Mouse (Mus musculus) embryonic facial prominence, embryonic 11.5 days (tissue): ENCODE results near the gene Grtp1. TPM values are rescaled to one million over a fixed set of nuclear protein-coding genes. Genes with fewer than 3 reads are reported as not detected.

Experiments used
- ATAC-seq: fragments of 200-750 bp; cut with Nextera tagmentation; replicated peaks from 2 replicates; pipeline ENCODE4 v1.8.0; 2017; ENCODE audit warnings: low read depth; ENCODE audit not compliant: insufficient number of reproducible peaks, low FRiP score, low TSS enrichment
- DNase-seq: peaks from one replicate; pipeline ENCODE4 v3.0.0-alpha.2; 2015; ENCODE audit warnings: low spot score
- H3K27ac ChIP-seq: fragments of 300-500 bp; sonication (generic); replicated peaks from 2 replicates; pipeline ENCODE4 v1.5.1; 2014; ENCODE audit warnings: mild to moderate bottlenecking, low read depth, low read length, control low read depth
- H3K27me3 ChIP-seq: fragments of 300-500 bp; sonication (generic); 2 replicates; pipeline ENCODE4 v1.6.1; 2014; ENCODE audit warnings: mild to moderate bottlenecking, low read length, moderate library complexity, mixed read lengths; ENCODE audit not compliant: control insufficient read depth, insufficient read depth
- H3K36me3 ChIP-seq: fragments of 300-500 bp; sonication (generic); replicated peaks from 2 replicates; pipeline ENCODE4 v1.6.1; 2014; ENCODE audit warnings: low read depth, mild to moderate bottlenecking, low read length, moderate library complexity, mixed read lengths; ENCODE audit not compliant: control insufficient read depth, insufficient read depth
- H3K4me1 ChIP-seq: fragments of 300-500 bp; sonication (generic); 2 replicates; pipeline ENCODE4 v1.6.1; 2014; ENCODE audit warnings: low read length, mixed read lengths; ENCODE audit not compliant: control insufficient read depth, insufficient read depth
- H3K4me2 ChIP-seq: fragments of 300-500 bp; sonication (generic); 2 replicates; pipeline ENCODE4 v1.6.1; 2014; ENCODE audit warnings: low read depth, mild to moderate bottlenecking, control low read depth, low read length, moderate library complexity
- H3K4me3 ChIP-seq: fragments of 300-500 bp; sonication (generic); 2 replicates; pipeline ENCODE4 v1.5.1; 2014; ENCODE audit warnings: low read depth, low read length, control low read depth
- H3K9ac ChIP-seq: fragments of 300-500 bp; sonication (generic); replicated peaks from 2 replicates; pipeline ENCODE4 v1.6.1; 2014; ENCODE audit warnings: mild to moderate bottlenecking, control low read depth, low read length
- H3K9me3 ChIP-seq: fragments of 300-500 bp; sonication (generic); replicated peaks from 2 replicates; pipeline ENCODE4 v1.6.1; 2016; ENCODE audit warnings: mild to moderate bottlenecking, low read length, inconsistent platforms, mixed read lengths; ENCODE audit not compliant: control insufficient read depth
- WGBS: fragments of 180-500 bp; shearing (Covaris S2); extraction: QIAGEN DNeasy Blood & Tissue Kit; methylation state at CpG from one replicate; pipeline ENCODE4 v1.1.7; 2014; 5-methylcytosine and 5-hydroxymethylcytosine counted together
- polyA plus RNA-seq: library from polyadenylated mRNA; unstranded; fragments of >200 nt; fragmentation: Nextera tagmentation; extraction: Ambion mirVana; gene quantifications from 2 replicates; pipeline ENCODE4 v1.2.1, GENCODE M21; 2014

The Grtp1 gene
- polyA plus RNA-seq, 1 experiment from 2014 or later, result 14.5 TPM

DNA sequence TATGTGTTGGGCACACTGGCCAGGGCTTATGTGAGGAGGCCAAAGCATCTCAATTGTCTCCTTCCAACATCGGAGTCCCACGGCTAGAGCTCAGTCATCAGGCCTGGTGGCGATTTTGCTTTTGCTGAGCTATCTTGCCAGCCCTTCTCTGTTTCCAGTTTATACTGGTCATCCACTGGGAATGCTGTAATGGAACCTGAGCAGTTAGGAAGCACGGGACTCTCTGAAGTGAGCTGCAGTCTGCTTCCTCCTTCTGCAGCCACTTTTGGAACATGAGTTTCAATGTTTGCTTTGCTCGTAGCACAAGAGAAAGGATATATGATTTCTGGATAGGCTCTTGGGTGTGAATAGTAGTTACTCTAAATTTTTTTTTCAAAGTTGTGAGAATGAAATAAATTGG, 36.1 kb downstream of the Grtp1 start:
- no peak overlapping the region for H3K9ac ChIP-seq
- H3K36me3 ChIP-seq, result 0 out of 2 replicates have a peak, but pooled peaks cover 3% of the 10 kb centered on the region
- H3K27ac ChIP-seq, result no peak overlapping the region
- H3K27me3 ChIP-seq, result no peaks in the 10 kb centered on the region
- ATAC-seq (no peak), DNase-seq (no peak)
- no peak overlapping the region for H3K4me3 ChIP-seq
- H3K9me3 ChIP-seq, result no peaks in the 10 kb centered on the region
- H3K4me2 ChIP-seq, result no peak overlapping the region
- no peaks in the 10 kb centered on the region; the same call in 1 of the 2 replicates for H3K4me1 ChIP-seq
- 89% methylated on average over 5 of the region's 5 CpGs for WGBS

DNA sequence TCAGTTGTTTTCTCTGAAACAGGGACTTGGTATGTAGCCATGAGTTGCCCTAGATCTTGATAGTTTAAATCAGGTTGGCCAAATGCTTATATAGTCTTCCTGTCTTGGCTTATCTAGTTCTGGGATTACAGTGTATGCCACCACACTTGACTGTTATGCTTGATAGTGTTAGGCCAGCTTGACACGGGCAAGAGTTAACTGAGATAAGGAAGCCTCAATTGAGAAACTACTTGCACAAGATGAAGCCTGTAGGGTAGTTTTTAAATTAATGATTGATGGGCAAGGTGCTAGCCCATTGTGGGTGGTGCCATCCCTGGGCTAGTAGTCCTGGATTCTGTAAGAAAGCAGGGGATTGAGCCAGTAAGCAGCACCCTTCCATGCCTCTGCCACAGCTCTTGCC, 36.9 kb downstream of the Grtp1 start:
- WGBS, result 95% methylated on average over 1 of the region's 1 CpGs
- DNase-seq (no peak), ATAC-seq (no peak)
- no peak overlapping the region for H3K27ac ChIP-seq
- no peaks in the 10 kb centered on the region for H3K27me3 ChIP-seq
- H3K4me2 ChIP-seq, result no peak overlapping the region
- no peaks in the 10 kb centered on the region for H3K9me3 ChIP-seq
- no peak overlapping the region for H3K4me3 ChIP-seq
- 0 out of 2 replicates have a peak, but pooled peaks cover 3% of the 10 kb centered on the region for H3K36me3 ChIP-seq
- H3K9ac ChIP-seq, result no peak overlapping the region
- no peaks in the 10 kb centered on the region; the same call in 1 of the 2 replicates for H3K4me1 ChIP-seq

DNA sequence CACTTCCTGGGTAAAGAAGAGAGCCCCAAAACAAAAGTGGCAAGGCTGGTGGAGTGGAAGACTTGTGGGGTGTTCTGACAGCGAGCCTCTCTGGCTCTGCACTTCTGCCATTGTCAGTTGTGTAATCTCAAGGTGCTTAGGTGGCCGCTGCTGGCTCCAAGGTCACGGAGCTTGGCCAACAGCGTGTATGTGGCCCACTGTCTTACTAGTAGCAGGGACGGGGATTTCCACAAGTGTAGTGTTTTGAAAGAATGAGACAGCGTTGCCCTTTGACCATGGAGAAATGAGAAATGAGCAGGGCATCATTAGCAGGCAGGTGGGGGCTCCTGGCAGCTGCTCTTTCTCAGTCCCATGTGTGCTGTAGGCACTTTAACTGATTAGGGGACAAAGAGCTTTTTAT, 38.3 kb downstream of the Grtp1 start:
- ATAC-seq, result no peak
- H3K4me3 ChIP-seq, result no peak overlapping the region
- DNase-seq, result no peak
- H3K9me3 ChIP-seq, result no peaks in the 10 kb centered on the region
- 90% methylated on average over 6 of the region's 6 CpGs for WGBS
- H3K9ac ChIP-seq, result no peak overlapping the region
- H3K4me2 ChIP-seq, result no peak overlapping the region
- no peaks in the 10 kb centered on the region; the same call in 1 of the 2 replicates for H3K4me1 ChIP-seq
- H3K27me3 ChIP-seq, result no peaks in the 10 kb centered on the region
- no peak overlapping the region for H3K27ac ChIP-seq
- H3K36me3 ChIP-seq, result no peaks in the 10 kb centered on the region

DNA sequence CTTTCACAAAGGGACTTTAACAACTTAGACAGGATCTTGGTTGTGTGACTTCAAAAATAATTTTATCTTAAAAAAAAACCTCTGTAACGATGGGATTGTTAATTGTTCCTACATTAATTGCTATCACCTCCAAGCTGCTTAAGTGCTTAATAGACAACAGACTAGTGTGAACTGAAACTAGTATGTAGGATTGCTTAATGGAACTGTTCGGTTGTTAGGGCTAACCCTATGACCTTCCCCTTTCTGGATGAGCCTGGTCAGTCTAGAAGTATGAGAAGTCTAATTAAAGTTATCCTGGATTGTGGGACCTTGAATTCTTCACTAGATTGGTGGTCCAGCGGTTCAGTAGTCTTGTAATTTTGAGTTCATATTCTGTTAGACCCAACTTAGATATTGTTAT, 39.7 kb downstream of the Grtp1 start:
- Histone ChIP-seq H3K27ac (no peak overlapping the region), H3K36me3 (no peaks in the 10 kb centered on the region), H3K4me3 (no peak overlapping the region), H3K4me1 (no peaks in the 10 kb centered on the region; the same call in 1 of the 2 replicates), H3K27me3 (no peaks in the 10 kb centered on the region), H3K9ac (no peak overlapping the region), H3K9me3 (no peaks in the 10 kb centered on the region), H3K4me2 (no peak overlapping the region)
- no peak for DNase-seq
- ATAC-seq, result no peak
- WGBS, result 79% methylated on average over 3 of the region's 3 CpGs

DNA sequence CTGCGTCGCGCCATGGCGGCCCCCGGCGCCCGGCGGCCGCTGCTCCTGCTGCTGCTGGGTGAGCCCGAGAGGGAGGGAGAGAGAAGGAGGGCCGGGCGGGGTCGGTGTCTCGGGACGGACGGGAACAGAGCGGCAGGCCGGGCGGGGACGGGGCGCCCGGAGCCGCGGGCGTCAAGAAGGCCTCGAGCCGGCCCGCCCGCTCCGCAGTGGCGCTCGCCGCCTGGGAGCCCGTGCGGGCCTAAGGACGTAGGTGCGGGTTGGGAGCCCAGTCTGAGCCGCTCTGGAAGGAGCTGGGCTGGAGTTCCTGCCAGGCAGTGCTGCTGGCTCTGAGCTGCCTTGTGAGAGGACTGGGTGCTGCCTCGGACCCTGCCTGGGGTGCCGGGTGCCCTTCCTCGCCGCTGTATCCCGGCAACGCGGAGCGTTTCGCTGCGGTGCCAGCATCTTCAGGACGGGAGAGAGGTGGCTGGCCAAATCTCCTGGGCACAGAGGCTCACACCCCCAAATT, 41.0 kb downstream of the Grtp1 start:
- Histone ChIP-seq H3K4me1 (no peaks in the 10 kb centered on the region; the same call in 1 of the 2 replicates), H3K9ac (peak overlapping the region; percentile 96), H3K4me3 (peak overlapping the region; percentile 100), H3K9me3 (no peaks in the 10 kb centered on the region), H3K27ac (no peak overlapping the region), H3K27me3 (no peaks in the 10 kb centered on the region), H3K36me3 (no peaks in the 10 kb centered on the region), H3K4me2 (peak overlapping the region; percentile 81)
- under 1% methylated on average over 47 of the region's 49 CpGs for WGBS
- no peak for DNase-seq
- peak; percentile 57 for ATAC-seq

DNA sequence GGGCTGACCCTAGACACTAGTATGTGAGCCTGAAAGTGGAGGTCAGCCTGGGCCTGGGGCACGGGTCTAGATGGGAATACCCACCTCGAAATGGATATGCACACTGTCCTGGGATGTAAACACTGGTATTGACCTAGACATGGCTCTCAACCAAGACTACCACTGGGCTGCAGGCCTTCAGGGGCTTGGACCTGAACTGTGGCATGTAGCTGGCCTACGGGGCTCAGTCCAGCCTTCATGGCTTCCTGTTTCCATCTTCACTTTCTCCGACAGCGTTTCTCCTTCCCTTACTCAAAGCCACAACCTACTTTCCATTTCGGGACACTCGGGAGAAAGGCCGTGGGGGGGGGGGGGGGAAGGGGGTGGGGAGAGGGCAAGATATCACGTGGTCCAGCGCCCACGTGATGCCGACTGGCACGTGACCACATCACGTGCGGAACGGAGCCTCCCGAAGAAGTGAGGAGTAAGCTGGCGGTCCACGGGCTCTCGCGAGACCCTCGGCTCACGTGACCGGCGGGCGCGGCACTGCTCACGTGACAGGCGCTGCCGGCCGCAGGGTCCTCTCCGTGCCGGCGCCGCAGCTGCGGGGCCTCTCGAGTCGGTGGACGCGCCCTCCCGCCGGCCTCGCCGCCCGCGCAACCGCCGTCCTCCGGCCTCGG, 41.6 kb downstream of the Grtp1 start, which contains the start of gene Lamp1:
TSS of gene Lamp1 (plus strand) at position 444 of the 659 bp plus-strand sequence.
- Histone ChIP-seq H3K36me3 (no peaks in the 10 kb centered on the region), H3K4me1 (no peaks in the 10 kb centered on the region; the same call in 1 of the 2 replicates), H3K9ac (peak within 1 kb of the TSS; percentile 96), H3K27me3 (no peaks in the 10 kb centered on the region), H3K9me3 (no peaks in the 10 kb centered on the region), H3K4me3 (peak within 1 kb of the TSS; percentile 100), H3K4me2 (peak within 1 kb of the TSS; percentile 81), H3K27ac (no peak within 1 kb of the TSS)
- peak; percentile 100 for DNase-seq
- under 1% methylated on average over 49 of the region's 50 CpGs for WGBS
- peak; percentile 89 for ATAC-seq

DNA sequence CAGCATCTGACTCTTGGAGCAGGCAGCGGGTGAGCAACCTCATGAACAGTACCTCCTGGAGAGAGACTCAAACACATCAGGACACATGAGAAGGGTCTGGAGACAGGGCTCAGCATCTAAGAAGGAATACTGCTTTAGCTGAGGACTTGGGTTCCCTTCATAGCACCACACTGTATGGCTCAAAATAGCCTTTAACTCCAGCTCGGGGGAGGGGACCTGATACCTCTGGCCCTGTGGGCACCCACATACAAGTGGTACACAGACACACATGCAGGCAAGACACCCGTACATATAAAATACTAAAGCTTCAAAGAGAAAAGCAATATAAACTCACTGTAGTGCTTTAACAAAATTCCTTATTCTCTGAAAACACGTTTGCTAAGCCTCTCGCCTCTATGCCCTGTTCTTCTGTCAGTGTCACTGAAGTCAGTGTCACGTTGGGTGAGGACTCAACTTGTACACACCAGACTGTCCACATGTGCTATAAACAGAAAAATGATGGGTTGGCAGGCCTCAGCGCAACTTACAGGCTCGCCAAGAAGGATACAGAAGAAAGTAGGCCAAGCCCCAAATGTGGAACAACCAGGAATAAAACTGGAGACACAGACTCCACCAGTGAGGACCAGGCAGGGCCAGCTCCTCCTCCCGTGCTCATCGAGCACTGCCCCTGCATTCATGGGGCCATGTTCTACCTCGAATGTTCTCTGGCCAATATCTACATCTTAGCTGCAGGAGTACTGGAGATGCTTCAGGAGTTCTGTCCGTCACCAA, 43.9 kb downstream of the Grtp1 start:
- Histone ChIP-seq H3K9ac (no peak overlapping the region), H3K27ac (no peak overlapping the region), H3K9me3 (no peaks in the 10 kb centered on the region), H3K4me3 (no peak overlapping the region), H3K27me3 (no peaks in the 10 kb centered on the region), H3K4me1 (no peaks in the 10 kb centered on the region; the same call in 1 of the 2 replicates), H3K4me2 (no peak overlapping the region), H3K36me3 (no peaks in the 10 kb centered on the region)
- DNase-seq (no peak), ATAC-seq (no peak)
- WGBS, result 76% methylated on average over 12 of the region's 12 CpGs

DNA sequence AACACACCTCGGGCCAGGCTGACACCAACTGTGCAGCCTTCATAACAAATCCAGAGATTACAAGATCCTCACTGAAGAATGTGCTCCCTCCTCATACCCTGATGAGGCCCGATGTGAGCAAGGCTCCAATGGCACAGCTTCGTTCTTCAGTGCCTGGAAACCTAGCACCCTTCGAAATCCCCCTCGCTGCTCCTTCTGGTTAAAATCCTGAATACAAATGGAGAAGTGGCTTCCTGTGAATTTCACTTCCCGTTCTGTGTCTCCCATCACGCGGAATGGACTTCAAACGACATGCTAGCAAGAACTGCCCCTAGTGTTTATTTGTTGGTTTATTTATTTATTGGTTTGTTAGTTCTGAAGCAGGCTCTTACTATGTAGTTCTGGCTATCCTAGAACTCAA, 45.1 kb downstream of the Grtp1 start:
- Histone ChIP-seq H3K36me3 (no peaks in the 10 kb centered on the region), H3K27me3 (no peaks in the 10 kb centered on the region), H3K27ac (no peak overlapping the region), H3K4me3 (no peak overlapping the region), H3K4me2 (no peak overlapping the region), H3K9me3 (no peaks in the 10 kb centered on the region), H3K4me1 (no peaks in the 10 kb centered on the region; the same call in 1 of the 2 replicates), H3K9ac (no peak overlapping the region)
- ATAC-seq (no peak), DNase-seq (no peak)
- WGBS, result 72% methylated on average over 9 of the region's 9 CpGs
